Mouse (Mus musculus): ENCODE data around the gene Ptprm.

DNA sequence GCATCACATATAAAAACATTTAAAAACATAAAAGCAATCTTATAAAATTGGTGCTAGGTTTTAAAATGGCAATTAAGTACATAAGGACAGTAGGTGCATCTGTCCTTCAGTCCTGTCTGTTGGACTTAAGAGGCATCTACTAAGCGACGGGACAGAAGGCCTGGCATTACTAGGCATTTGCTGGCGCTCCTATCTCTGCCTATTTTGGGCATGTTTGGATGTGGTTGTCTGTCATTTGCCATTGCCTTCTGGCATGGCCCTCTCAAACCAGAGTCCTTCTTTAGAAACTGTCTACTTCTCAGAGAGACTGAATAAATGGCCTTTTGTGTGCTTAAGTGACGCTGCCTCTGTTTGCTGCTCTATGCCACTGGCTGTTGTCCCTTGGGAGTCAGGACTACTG, 570.7 kb downstream of the Ptprm start:
- TF ChIP-seq POLR2A (IDR thresholded peaks at IDR 0.05; ENCODE audit: borderline replicate concordance, insufficient read depth, low read length): no peak
- no peak for TF ChIP-seq CTCF (IDR thresholded peaks at IDR 0.05; ENCODE audit: borderline replicate concordance, insufficient read depth, low read depth, low read length)

Measured in cerebellum, adult 2 months (tissue).